ENCODE assay signal across 19 mouse cellular contexts in genomic region chr13:98699051-98699744, GRCm38 (mm10). TPM values are rescaled to one million over a fixed set of nuclear protein-coding genes. Genes with fewer than 3 reads are reported as not detected.
DNase-seq lines count a peak whose midpoint lies in the region; ATAC-seq and TF ChIP-seq lines count a peak whose summit lies in the region.
"Had no signal": no experiment of that assay in that cellular context is flagged by ENCODE, and none has a peak within 500 bp of the region (broad histone marks: within the 10 kb centered on the region; RNA-seq: fewer than 3 reads in every experiment).

No protein-coding gene starts in this region.

- intact Hi-C loops in heart, adult 2 months (cut with DNase I), result no loop called here

- no peak for TF ChIP-seq EP300 in heart, adult 2 months (IDR thresholded peaks at IDR 0.05; ENCODE audit: insufficient read depth, low read depth, low read length)

- WGBS in heart, adult 2 months, result 62% methylated on average over 14 of the region's 14 CpGs
- 54% methylated on average over 14 of the region's 14 CpGs for WGBS in kidney, adult 2 months
- WGBS in intestine, embryonic 14.5 days, result 25% methylated on average over 14 of the region's 14 CpGs

- H3K4me1 ChIP-seq in heart, adult 2 months (ENCODE audit: control insufficient read depth, insufficient read depth, low read length), result no peaks in the 10 kb centered on the region
- peaks cover 8% of the 10 kb centered on the region; the same call in 1 of the 2 replicates for H3K4me1 ChIP-seq in kidney, adult 2 months (ENCODE audit: control insufficient read depth, insufficient read depth, low read length)
- peaks cover 25% of the 10 kb centered on the region for H3K4me1 ChIP-seq in intestine, embryonic 14.5 days (replicated peaks; ENCODE audit: control insufficient read depth, insufficient read depth, low read length)
- H3K4me1 ChIP-seq: liver, embryonic 13.5 days had no signal

- DNase-seq in heart, adult 11 months, result peak; percentile 75
- DNase-seq in heart, adult 2 months, result no peak
- DNase-seq in kidney, adult 2 months, result peak; percentile 61
- no peak for DNase-seq in kidney, postnatal 14 days
- peak; percentile 64 for DNase-seq in intestine, embryonic 14.5 days (ENCODE audit: low spot score)
- DNase-seq in lung, postnatal 36 days, result peak; percentile 49
- no peak for DNase-seq in urinary bladder, postnatal 25 days (ENCODE audit: low spot score)
- DNase-seq: adrenal gland, postnatal 14 days; cerebellum, postnatal 10 days; liver, embryonic 13.5 days; spleen, adult 18-20 months; thymus, adult 18-20 months had no signal

- H3K27ac ChIP-seq in heart, adult 2 months, result no peak overlapping the region
- peak overlapping the region; percentile 10; the same call in 1 of the 2 replicates for H3K27ac ChIP-seq in kidney, adult 2 months (ENCODE audit: insufficient read depth, low read depth, low read length)
- H3K27ac ChIP-seq in intestine, embryonic 14.5 days (ENCODE audit: low read depth), result peak overlapping the region; percentile 76
- H3K27ac ChIP-seq: forebrain, embryonic 12.5 days; liver, embryonic 13.5 days; neural tube, embryonic 15.5 days had no signal

- H3K4me2 ChIP-seq in intestine, embryonic 14.5 days (ENCODE audit: low read length), result peak overlapping the region; percentile 25
- H3K4me2 ChIP-seq: forebrain, embryonic 12.5 days; liver, embryonic 13.5 days; neural tube, embryonic 15.5 days had no signal

- H3K36me3 ChIP-seq in heart, adult 2 months (ENCODE audit: control insufficient read depth, insufficient read depth, low read length), result no peaks in the 10 kb centered on the region
- no peaks in the 10 kb centered on the region for H3K36me3 ChIP-seq in kidney, adult 2 months (ENCODE audit: control insufficient read depth, insufficient read depth, low read length)
- H3K36me3 ChIP-seq in intestine, embryonic 14.5 days (ENCODE audit: control insufficient read depth, insufficient read depth, low read length), result no peaks in the 10 kb centered on the region
- H3K36me3 ChIP-seq: forebrain, embryonic 12.5 days; liver, embryonic 13.5 days; neural tube, embryonic 15.5 days had no signal

- ATAC-seq in intestine, embryonic 14.5 days (replicated peaks; ENCODE audit: low FRiP score, low TSS enrichment, low read depth), result peak; percentile 44; the same call in 1 of the 2 replicates
- ATAC-seq in frontal cortex, adult (ENCODE audit: low TSS enrichment), result no peak

- no peak for TF ChIP-seq POLR2A in heart, adult 2 months (IDR thresholded peaks at IDR 0.05; ENCODE audit: insufficient read depth, low read depth, low read length)
- no peak for TF ChIP-seq POLR2A in kidney, adult 2 months (IDR thresholded peaks at IDR 0.05; ENCODE audit: low read depth, low read length)

- H3K9me3 ChIP-seq in intestine, embryonic 14.5 days (ENCODE audit: control insufficient read depth, low read length), result no peaks in the 10 kb centered on the region
- H3K9me3 ChIP-seq: forebrain, embryonic 12.5 days; liver, embryonic 13.5 days; neural tube, embryonic 15.5 days had no signal

- H3K27me3 ChIP-seq in heart, adult 2 months (ENCODE audit: control insufficient read depth, insufficient read depth, low read length), result peaks cover 2% of the 10 kb centered on the region; the same call in 1 of the 2 replicates
- no peaks in the 10 kb centered on the region for H3K27me3 ChIP-seq in kidney, adult 2 months (replicated peaks; ENCODE audit: control insufficient read depth, insufficient read depth, low read length)
- H3K27me3 ChIP-seq in intestine, embryonic 14.5 days (replicated peaks; ENCODE audit: control insufficient read depth, insufficient read depth, low read length), result peaks cover 16% of the 10 kb centered on the region

- H3K79me2 ChIP-seq in heart, adult 2 months (replicated peaks; ENCODE audit: control insufficient read depth, insufficient read depth, low read length), result no peaks in the 10 kb centered on the region

- no peak overlapping the region for H3K9ac ChIP-seq in heart, adult 2 months (ENCODE audit: low read depth, low read length)
- H3K9ac ChIP-seq in intestine, embryonic 14.5 days (ENCODE audit: low read length), result no peak overlapping the region
- H3K9ac ChIP-seq: forebrain, embryonic 12.5 days; liver, embryonic 13.5 days; neural tube, embryonic 15.5 days had no signal

- no peak for TF ChIP-seq CTCF in heart, adult 2 months (IDR thresholded peaks at IDR 0.05)
- TF ChIP-seq CTCF in kidney, adult 2 months (conservative IDR thresholded peaks at IDR 0.05; ENCODE audit: insufficient read depth, insufficient read length, low read depth, low read length), result no peak

- no peak overlapping the region for H3K4me3 ChIP-seq in heart, adult 2 months
- H3K4me3 ChIP-seq in kidney, adult 2 months (ENCODE audit: insufficient read depth, low read depth, low read length), result no peak overlapping the region
- no peak overlapping the region for H3K4me3 ChIP-seq in intestine, embryonic 14.5 days (ENCODE audit: low read depth, low read length)
- H3K4me3 ChIP-seq: forebrain, embryonic 12.5 days; liver, embryonic 13.5 days; neural tube, embryonic 15.5 days had no signal

RNA-seq across cellular contexts. Expression of gene Tmem171, which starts 4.6 kb away (rescaled TPM):
- 1 to 10 TPM; 4.6 to 8.1 TPM for total RNA-seq in heart, adult 2 months (2021)
- 9.1 and 11.1 TPM in 2 replicates for polyA plus RNA-seq in heart, adult 2 months (2012; rRNA removed)
- 25.5 TPM in 2 replicates for polyA plus RNA-seq in kidney, adult 2 months (2012; rRNA removed)
- polyA plus RNA-seq in intestine, embryonic 14.5 days (2014; fragmentation: Nextera tagmentation; extraction: Ambion mirVana), result 18.1 and 19.7 TPM in 2 replicates
- total RNA-seq: layer of hippocampus, postnatal 10 days; left cerebral cortex, postnatal 36 days; megakaryocyte-erythroid progenitor cell, adult 5-6 weeks had no signal
- polyA plus RNA-seq: forebrain, embryonic 12.5 days; hindbrain, embryonic 11.5 days; liver, embryonic 13.5 days; neural tube, embryonic 15.5 days had no signal

Comparison
In these comparisons a context has a peak if more than half of its experiments do, and no peak if none do; other contexts are left out.
1. DNase-seq: peak in heart, adult 11 months (single experiment), kidney, adult 2 months (single experiment), intestine, embryonic 14.5 days (single experiment) and lung, postnatal 36 days (single experiment); none in heart, adult 2 months (0 of 2), kidney, postnatal 14 days (single experiment) and urinary bladder, postnatal 25 days (single experiment).